Mouse (Mus musculus) lung, embryonic 15.5 days (tissue): ENCODE data around the gene 1500011B03Rik. TPM values are rescaled to one million over a fixed set of nuclear protein-coding genes. Genes with fewer than 3 reads are reported as not detected.

Experiments used
- ATAC-seq: fragments of 200-750 bp; cut with Nextera tagmentation; 2 replicates; pipeline ENCODE4 v1.8.0; 2017; ENCODE audit warnings: moderate number of reproducible peaks, borderline replicate concordance; ENCODE audit not compliant: low FRiP score, low TSS enrichment; ENCODE audit errors: extremely low read depth
- H3K27ac ChIP-seq: fragments of 300-500 bp; sonication (generic); 2 replicates; pipeline ENCODE4 v1.5.1; 2015; ENCODE audit warnings: moderate library complexity, mild to moderate bottlenecking, inconsistent platforms
- H3K27me3 ChIP-seq: fragments of 300-500 bp; sonication (generic); 2 replicates; pipeline ENCODE4 v1.6.1; 2015; ENCODE audit warnings: inconsistent platforms
- H3K36me3 ChIP-seq: fragments of 300-500 bp; sonication (generic); 2 replicates; pipeline ENCODE4 v1.6.1; 2015; ENCODE audit warnings: inconsistent platforms
- H3K4me1 ChIP-seq: fragments of 300-500 bp; sonication (generic); 2 replicates; pipeline ENCODE4 v1.6.1; 2015; ENCODE audit warnings: inconsistent platforms
- H3K4me2 ChIP-seq: fragments of 300-500 bp; sonication (generic); 2 replicates; pipeline ENCODE4 v1.6.1; 2015; ENCODE audit warnings: inconsistent platforms, mild to moderate bottlenecking, moderate library complexity
- H3K4me3 ChIP-seq: fragments of 300-500 bp; sonication (generic); 2 replicates; pipeline ENCODE4 v1.5.1; 2015; ENCODE audit warnings: mild to moderate bottlenecking, inconsistent platforms
- H3K9ac ChIP-seq: fragments of 300-500 bp; sonication (generic); 2 replicates; pipeline ENCODE4 v1.6.1; 2015; ENCODE audit warnings: inconsistent platforms
- H3K9me3 ChIP-seq: fragments of 300-500 bp; sonication (generic); 2 replicates; pipeline ENCODE4 v1.6.1; 2016; ENCODE audit warnings: inconsistent platforms
- WGBS: fragments of 180-500 bp; shearing (Covaris S2); methylation state at CpG from one replicate; pipeline ENCODE4 v1.1.7; 2015; 5-methylcytosine and 5-hydroxymethylcytosine counted together
- polyA plus RNA-seq: library from polyadenylated mRNA; unstranded; fragments of >200 nt; fragmentation: Nextera tagmentation; extraction: Ambion mirVana; gene quantifications from 2 replicates; pipeline ENCODE4 v1.2.1, GENCODE M21; 2015

Gene 1500011B03Rik
- polyA plus RNA-seq, 1 experiment from 2014 or later, result 76.5 TPM

GRCm38 (mm10) chr5:114796299-114797012 is 26.8 kb downstream of the 1500011B03Rik start:
- H3K9me3 ChIP-seq, result no peaks in the 10 kb centered on the region
- WGBS, result 13% methylated on average over 40 of the region's 40 CpGs
- peaks cover 51% of the 10 kb centered on the region for H3K4me1 ChIP-seq
- H3K27me3 ChIP-seq, result no peaks in the 10 kb centered on the region
- H3K4me2 ChIP-seq, result peak overlapping the region; percentile 54
- peaks cover 44% of the 10 kb centered on the region for H3K36me3 ChIP-seq
- H3K4me3 ChIP-seq, result peak overlapping the region; percentile 22
- no peak overlapping the region for H3K9ac ChIP-seq
- peak; percentile 88 for ATAC-seq
- H3K27ac ChIP-seq, result peak overlapping the region; percentile 59; the same call in 1 of the 2 replicates

GRCm38 (mm10) chr5:114795653-114796052 is 27.6 kb downstream of the 1500011B03Rik start:
- WGBS, result 63% methylated on average over 9 of the region's 9 CpGs
- H3K27ac ChIP-seq, result no peak overlapping the region

GRCm38 (mm10) chr5:114795231-114795630 is 28.0 kb downstream of the 1500011B03Rik start:
- H3K27ac ChIP-seq, result no peak overlapping the region
- no peaks in the 10 kb centered on the region for H3K27me3 ChIP-seq
- no peak overlapping the region for H3K4me2 ChIP-seq
- no peak overlapping the region for H3K4me3 ChIP-seq
- ATAC-seq, result no peak
- H3K9me3 ChIP-seq, result no peaks in the 10 kb centered on the region
- 37% methylated on average over 9 of the region's 9 CpGs for WGBS
- peaks cover 51% of the 10 kb centered on the region for H3K4me1 ChIP-seq
- peaks cover 51% of the 10 kb centered on the region for H3K36me3 ChIP-seq
- no peak overlapping the region for H3K9ac ChIP-seq

More at GRCm38 (mm10) chr5:114795653-114796052, 27.6 kb downstream of the 1500011B03Rik start:
- Histone ChIP-seq H3K4me3 (no peak overlapping the region), H3K9me3 (no peaks in the 10 kb centered on the region), H3K4me1 (peaks cover 51% of the 10 kb centered on the region), H3K4me2 (no peak overlapping the region), H3K36me3 (peaks cover 49% of the 10 kb centered on the region), H3K27me3 (no peaks in the 10 kb centered on the region), H3K9ac (no peak overlapping the region)
- no peak for ATAC-seq

DNA sequence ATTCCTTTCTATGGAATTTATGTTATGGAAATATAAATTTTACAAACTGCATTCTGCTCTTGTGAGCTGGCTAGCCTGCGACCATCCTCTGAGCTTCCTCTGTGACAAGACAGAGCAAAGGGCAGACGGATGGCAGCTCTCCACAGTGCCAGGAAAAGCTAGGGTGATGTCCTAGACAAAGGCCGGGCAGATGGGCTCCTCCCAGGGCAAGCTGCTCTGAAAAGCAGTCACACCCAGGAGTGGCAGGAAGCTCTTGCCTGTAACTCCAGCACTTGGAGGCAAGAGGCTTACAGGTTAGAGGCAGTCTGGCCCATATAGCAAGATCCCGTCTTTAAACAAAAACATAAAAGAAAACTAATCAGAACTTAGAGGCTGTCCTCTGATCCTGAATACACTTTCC is 28.7 kb downstream of the 1500011B03Rik start:
- Histone ChIP-seq H3K9me3 (no peaks in the 10 kb centered on the region), H3K27ac (peak overlapping the region; percentile 75; the same call in 1 of the 2 replicates), H3K4me3 (no peak overlapping the region), H3K4me2 (no peak overlapping the region), H3K27me3 (no peaks in the 10 kb centered on the region), H3K9ac (no peak overlapping the region), H3K36me3 (peaks cover 53% of the 10 kb centered on the region), H3K4me1 (peaks cover 51% of the 10 kb centered on the region)
- ATAC-seq, result no peak
- WGBS, result 62% methylated on average over 4 of the region's 4 CpGs

- peak; percentile 84 for ATAC-seq
- Histone ChIP-seq H3K27me3 (no peaks in the 10 kb centered on the region), H3K9me3 (no peaks in the 10 kb centered on the region), H3K4me2 (no peak overlapping the region), H3K4me1 (peaks cover 51% of the 10 kb centered on the region), H3K36me3 (peaks cover 55% of the 10 kb centered on the region), H3K9ac (no peak overlapping the region), H3K27ac (peak overlapping the region; percentile 67), H3K4me3 (no peak overlapping the region)
- WGBS, result 33% methylated on average over 7 of the region's 7 CpGs
Measured at GRCm38 (mm10) chr5:114793317-114793716, 30.0 kb downstream of the 1500011B03Rik start.

DNA sequence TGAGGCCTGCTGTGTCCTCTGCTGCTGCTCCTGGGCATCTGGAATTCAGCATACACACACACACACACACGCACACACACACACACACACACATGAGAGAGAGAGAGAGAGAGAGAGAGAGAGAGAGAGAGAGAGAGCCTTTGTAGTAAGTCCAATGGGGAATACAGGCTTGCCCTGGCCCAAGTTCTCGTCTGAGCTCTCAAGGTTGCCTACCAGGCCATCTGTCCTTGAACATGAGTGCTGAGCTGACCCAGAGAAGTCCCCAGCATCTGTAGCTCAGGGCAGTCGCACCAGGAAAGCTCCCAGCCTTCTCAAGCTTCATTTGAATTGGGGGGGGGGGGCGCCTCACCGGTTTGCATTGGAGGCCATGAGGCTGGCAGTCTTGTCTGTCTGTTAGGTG is 38.1 kb downstream of the 1500011B03Rik start:
- no peak overlapping the region for H3K9ac ChIP-seq
- H3K36me3 ChIP-seq, result peaks cover 36% of the 10 kb centered on the region; the same call in 1 of the 2 replicates
- H3K9me3 ChIP-seq, result no peaks in the 10 kb centered on the region
- H3K4me2 ChIP-seq, result peak overlapping the region; percentile 31; the same call in 1 of the 2 replicates
- no peak overlapping the region for H3K4me3 ChIP-seq
- no peaks in the 10 kb centered on the region for H3K27me3 ChIP-seq
- WGBS, result 63% methylated on average over 5 of the region's 5 CpGs
- 0 out of 2 replicates have a peak, but pooled peaks have one; percentile 2 for ATAC-seq
- H3K27ac ChIP-seq, result peak overlapping the region; percentile 89
- peaks cover 43% of the 10 kb centered on the region for H3K4me1 ChIP-seq

DNA sequence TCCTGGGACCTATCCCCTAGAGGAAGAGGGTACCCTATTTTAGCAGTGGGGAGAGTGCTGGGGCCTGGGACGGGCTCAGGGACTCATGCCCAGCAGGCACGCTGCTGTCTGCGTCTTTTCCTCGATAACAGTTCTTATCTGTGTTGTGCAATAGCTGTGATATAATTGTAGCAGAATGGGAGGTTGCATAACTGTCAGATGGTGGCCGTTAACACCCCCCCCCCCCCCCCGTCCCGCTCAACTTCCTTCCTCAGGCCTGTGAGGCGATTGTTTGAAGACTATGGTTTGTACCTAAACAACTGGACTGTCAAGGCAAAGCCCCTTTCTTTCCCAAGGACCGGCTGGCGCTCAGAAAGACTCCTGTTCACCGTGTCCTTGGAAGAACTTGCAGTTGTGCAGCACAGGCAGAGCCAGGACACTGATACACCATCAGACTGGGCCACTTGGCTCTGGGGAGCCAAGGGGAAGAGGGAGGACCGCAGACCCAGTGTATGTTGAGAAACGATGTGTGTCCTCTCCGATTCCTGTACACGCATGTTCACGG is 38.6 kb downstream of the 1500011B03Rik start:
- Histone ChIP-seq H3K4me2 (peak overlapping the region; percentile 31; the same call in 1 of the 2 replicates), H3K9me3 (no peaks in the 10 kb centered on the region), H3K4me3 (no peak overlapping the region), H3K36me3 (peaks cover 33% of the 10 kb centered on the region; the same call in 1 of the 2 replicates), H3K4me1 (peaks cover 46% of the 10 kb centered on the region), H3K27me3 (no peaks in the 10 kb centered on the region), H3K27ac (peak overlapping the region; percentile 89), H3K9ac (no peak overlapping the region)
- peak; percentile 69 for ATAC-seq
- 27% methylated on average over 16 of the region's 16 CpGs for WGBS

DNA sequence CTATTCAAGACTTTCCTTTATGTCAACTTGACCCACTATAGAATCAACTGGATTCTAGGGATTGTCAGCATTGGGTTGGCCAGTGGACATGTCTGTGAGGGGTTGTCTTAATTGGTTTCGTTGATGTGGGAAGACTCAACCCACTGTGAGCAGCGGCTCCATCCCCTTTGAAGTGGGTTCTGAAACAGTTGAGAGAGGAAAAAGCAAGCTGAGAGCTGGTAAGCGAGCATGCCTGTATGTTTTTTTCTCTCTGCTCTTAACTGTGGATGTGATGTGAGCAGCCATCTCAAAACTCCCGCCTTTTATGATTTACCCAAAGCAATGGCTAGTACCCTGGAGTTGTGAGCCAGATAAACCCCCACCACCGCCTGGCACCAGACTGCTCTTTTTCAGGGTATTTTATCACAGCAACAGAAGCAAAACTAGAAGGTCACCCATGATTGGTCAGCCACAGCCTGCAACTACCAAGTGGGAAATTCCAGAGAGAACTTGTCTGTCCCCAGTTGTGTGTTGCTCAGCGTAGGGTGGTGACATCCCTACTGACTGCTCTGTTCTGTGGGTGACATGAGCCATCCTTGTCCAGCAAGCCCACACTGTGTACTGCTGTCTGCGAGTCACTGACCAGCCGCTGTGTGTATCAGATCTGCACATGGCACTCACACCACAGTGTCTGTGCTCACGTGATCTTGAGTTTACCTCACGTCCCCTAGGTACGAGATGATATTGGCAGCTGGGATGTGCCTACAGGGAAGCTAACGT is 39.7 kb downstream of the 1500011B03Rik start:
- H3K4me1 ChIP-seq, result peaks cover 50% of the 10 kb centered on the region
- ATAC-seq, result peak; percentile 70
- H3K27me3 ChIP-seq, result no peaks in the 10 kb centered on the region
- no peak overlapping the region for H3K4me2 ChIP-seq
- peaks cover 22% of the 10 kb centered on the region; the same call in 1 of the 2 replicates for H3K36me3 ChIP-seq
- no peaks in the 10 kb centered on the region for H3K9me3 ChIP-seq
- peak overlapping the region; percentile 57 for H3K27ac ChIP-seq
- no peak overlapping the region for H3K9ac ChIP-seq
- WGBS, result 67% methylated on average over 12 of the region's 12 CpGs
- H3K4me3 ChIP-seq, result no peak overlapping the region

GRCm38 (mm10) chr5:114782991-114783390 is 40.3 kb downstream of the 1500011B03Rik start:
- 54% methylated on average over 9 of the region's 9 CpGs for WGBS
- Histone ChIP-seq H3K9ac (no peak overlapping the region), H3K27me3 (no peaks in the 10 kb centered on the region), H3K4me3 (no peak overlapping the region), H3K4me1 (peaks cover 54% of the 10 kb centered on the region), H3K27ac (peak overlapping the region; percentile 57), H3K36me3 (peaks cover 16% of the 10 kb centered on the region; the same call in 1 of the 2 replicates), H3K4me2 (no peak overlapping the region), H3K9me3 (no peaks in the 10 kb centered on the region)
- no peak for ATAC-seq

- no peak overlapping the region for H3K9ac ChIP-seq
- no peak overlapping the region for H3K4me2 ChIP-seq
- no peak for ATAC-seq
- H3K4me1 ChIP-seq, result peaks cover 63% of the 10 kb centered on the region
- 81% methylated on average over 7 of the region's 7 CpGs for WGBS
- no peak overlapping the region for H3K27ac ChIP-seq
- no peaks in the 10 kb centered on the region for H3K27me3 ChIP-seq
- no peaks in the 10 kb centered on the region for H3K9me3 ChIP-seq
- H3K4me3 ChIP-seq, result no peak overlapping the region
- no peaks in the 10 kb centered on the region for H3K36me3 ChIP-seq
Measured at GRCm38 (mm10) chr5:114780912-114781311, 42.4 kb downstream of the 1500011B03Rik start.

DNA sequence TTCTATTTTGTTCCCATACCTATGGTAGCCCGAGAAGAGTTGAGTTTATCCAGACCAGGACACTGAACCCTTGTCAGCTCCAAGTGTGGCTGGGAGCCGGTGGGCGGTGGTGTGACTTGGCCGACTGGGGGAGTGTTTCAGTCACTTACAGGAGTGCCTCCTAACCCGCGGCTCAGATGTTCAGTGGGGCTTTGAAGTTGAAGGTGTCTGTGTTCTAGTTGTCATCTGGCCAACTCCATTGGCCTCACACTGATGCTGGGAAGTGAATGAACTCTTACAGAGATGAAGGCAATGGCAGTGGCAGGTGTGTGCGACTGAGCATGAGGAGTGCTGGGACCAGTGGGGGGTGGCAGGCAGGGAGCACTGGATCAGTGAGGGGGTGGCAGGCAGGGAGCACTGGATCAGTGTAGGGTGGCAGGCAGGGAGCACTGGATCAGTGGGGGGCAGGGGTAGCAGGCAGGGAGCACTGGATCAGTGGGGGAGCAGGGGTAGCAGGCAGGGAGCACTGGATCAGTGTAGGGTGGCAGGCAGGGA is 43.2 kb downstream of the 1500011B03Rik start:
- WGBS, result 49% methylated on average over 7 of the region's 7 CpGs
- no peak overlapping the region for H3K9ac ChIP-seq
- no peak for ATAC-seq
- H3K27ac ChIP-seq, result no peak overlapping the region
- no peak overlapping the region for H3K4me3 ChIP-seq
- peaks cover 61% of the 10 kb centered on the region for H3K4me1 ChIP-seq
- no peaks in the 10 kb centered on the region for H3K27me3 ChIP-seq
- no peaks in the 10 kb centered on the region for H3K9me3 ChIP-seq
- H3K36me3 ChIP-seq, result no peaks in the 10 kb centered on the region
- no peak overlapping the region for H3K4me2 ChIP-seq
